Comparison of ENCODE assay signal across 8 mouse cellular contexts in genomic region chr12:103532649-103533395, GRCm38 (mm10). TPM values are rescaled to one million over a fixed set of nuclear protein-coding genes. Genes with fewer than 3 reads are reported as not detected.
A peak's percentile ranks its signal among the peaks of the same experiment; 100 is the strongest.
DNase-seq lines count a peak whose midpoint lies in the region; ATAC-seq and TF ChIP-seq lines count a peak whose summit lies in the region.

No protein-coding gene starts in this region.

- H3K9ac ChIP-seq in limb, embryonic 13.5 days = peak overlapping the region; percentile 75
- H3K9ac ChIP-seq in midbrain, embryonic 16.5 days (ENCODE audit: low read depth, low read length) = peak overlapping the region; percentile 82

- H3K4me2 ChIP-seq in limb, embryonic 13.5 days (replicated peaks) = peak overlapping the region; percentile 98
- H3K4me2 ChIP-seq in midbrain, embryonic 16.5 days (ENCODE audit: low read length) = peak overlapping the region; percentile 75

- no peak for TF ChIP-seq CTCF in kidney, adult 2 months (conservative IDR thresholded peaks at IDR 0.05; ENCODE audit: insufficient read depth, insufficient read length, low read depth, low read length)

- ATAC-seq in limb, embryonic 13.5 days (ENCODE audit: low FRiP score, low read depth) = peak; percentile 54
- peak; percentile 78 for ATAC-seq in midbrain, embryonic 16.5 days

- no peaks in the 10 kb centered on the region for H3K27me3 ChIP-seq in kidney, adult 2 months (replicated peaks; ENCODE audit: control insufficient read depth, insufficient read depth, low read length)
- peaks cover 25% of the 10 kb centered on the region for H3K27me3 ChIP-seq in forebrain, embryonic 10.5 days (ENCODE audit: poor library complexity, severe bottlenecking)
- peaks cover 16% of the 10 kb centered on the region for H3K27me3 ChIP-seq in limb, embryonic 13.5 days
- H3K27me3 ChIP-seq in midbrain, embryonic 16.5 days (ENCODE audit: control insufficient read depth, insufficient read depth, low read depth, low read length) = no peaks in the 10 kb centered on the region

- peak; percentile 15 for DNase-seq in kidney, adult 2 months
- no peak for DNase-seq in kidney, adult 18-20 months
- peak; percentile 45 for DNase-seq in adrenal gland, postnatal 10 days
- DNase-seq in forebrain, embryonic 10.5 days (ENCODE audit: extremely low spot score, low spot score) = no peak
- DNase-seq in heart, postnatal 10 days = peak; percentile 3 to 20
- peak; percentile 19 to 61 for DNase-seq in urinary bladder, postnatal 4 days (ENCODE audit: low spot score in 2 of 2)

- no peak for TF ChIP-seq POLR2A in kidney, adult 2 months (IDR thresholded peaks at IDR 0.05; ENCODE audit: low read depth, low read length)

- intact Hi-C loops in heart, postnatal 10 days (cut with DNase I) = no loop called here

- no peaks in the 10 kb centered on the region for H3K36me3 ChIP-seq in kidney, adult 2 months (ENCODE audit: control insufficient read depth, insufficient read depth, low read length)
- no peaks in the 10 kb centered on the region for H3K36me3 ChIP-seq in forebrain, embryonic 10.5 days (replicated peaks)
- H3K36me3 ChIP-seq in limb, embryonic 13.5 days = no peaks in the 10 kb centered on the region
- no peaks in the 10 kb centered on the region for H3K36me3 ChIP-seq in midbrain, embryonic 16.5 days (ENCODE audit: control insufficient read depth, insufficient read depth, low read length)

- no peak overlapping the region for H3K27ac ChIP-seq in kidney, adult 2 months (ENCODE audit: insufficient read depth, low read depth, low read length)
- peak overlapping the region; percentile 86 for H3K27ac ChIP-seq in forebrain, embryonic 10.5 days
- H3K27ac ChIP-seq in limb, embryonic 13.5 days = no peak overlapping the region
- peak overlapping the region; percentile 62 for H3K27ac ChIP-seq in midbrain, embryonic 16.5 days (ENCODE audit: low read length)

- no peaks in the 10 kb centered on the region for H3K9me3 ChIP-seq in forebrain, embryonic 10.5 days
- H3K9me3 ChIP-seq in limb, embryonic 13.5 days = no peaks in the 10 kb centered on the region
- H3K9me3 ChIP-seq in midbrain, embryonic 16.5 days (replicated peaks; ENCODE audit: control insufficient read depth, low read length, poor library complexity, severe bottlenecking) = no peaks in the 10 kb centered on the region

- 2% methylated on average over 44 of the region's 44 CpGs for WGBS in kidney, adult 2 months
- 1% methylated on average over 44 of the region's 44 CpGs for WGBS in forebrain, embryonic 10.5 days
- under 1% methylated on average over 38 of the region's 44 CpGs for WGBS in limb, embryonic 13.5 days
- under 1% methylated on average over 30 of the region's 44 CpGs for WGBS in midbrain, embryonic 16.5 days

- peak overlapping the region; percentile 81 for H3K4me3 ChIP-seq in kidney, adult 2 months (ENCODE audit: insufficient read depth, low read depth, low read length)
- H3K4me3 ChIP-seq in forebrain, embryonic 10.5 days = peak overlapping the region; percentile 73
- peak overlapping the region; percentile 69 for H3K4me3 ChIP-seq in limb, embryonic 13.5 days
- H3K4me3 ChIP-seq in midbrain, embryonic 16.5 days (ENCODE audit: low read depth, low read length) = peak overlapping the region; percentile 81

- H3K4me1 ChIP-seq in kidney, adult 2 months (ENCODE audit: control insufficient read depth, insufficient read depth, low read length) = no peaks in the 10 kb centered on the region
- peaks cover 18% of the 10 kb centered on the region for H3K4me1 ChIP-seq in forebrain, embryonic 10.5 days
- H3K4me1 ChIP-seq in limb, embryonic 13.5 days = peaks cover 8% of the 10 kb centered on the region; the same call in 1 of the 2 replicates
- H3K4me1 ChIP-seq in midbrain, embryonic 16.5 days (ENCODE audit: control insufficient read depth, insufficient read depth, low read length) = peaks cover 4% of the 10 kb centered on the region; the same call in 1 of the 2 replicates

RNA-seq across cellular contexts. Expression of gene Ppp4r4, which starts 0.7 kb away (rescaled TPM):
- 0.99 and 1.0 TPM in 2 replicates for polyA plus RNA-seq in kidney, adult 2 months (2012; rRNA removed)
- total RNA-seq in adrenal gland, postnatal 10 days (2021) = 1 to 10 TPM; 2.3 to 3.2 TPM
- 2.8 and 3.3 TPM in 2 replicates for polyA plus RNA-seq in forebrain, embryonic 10.5 days (2016; fragmentation: Nextera tagmentation; extraction: Ambion mirVana)
- total RNA-seq in heart, postnatal 10 days (2021) = under 1 TPM; 0.47 to 0.48 TPM
- 0.89 and 1.1 TPM in 2 replicates for polyA plus RNA-seq in limb, embryonic 13.5 days (2015; fragmentation: Nextera tagmentation; extraction: Ambion mirVana)
- 2.8 and 3.6 TPM in 2 replicates for polyA plus RNA-seq in midbrain, embryonic 16.5 days (2015; fragmentation: Nextera tagmentation; extraction: Ambion mirVana)

Comparison
In these comparisons a context has a peak if more than half of its experiments do, and no peak if none do; other contexts are left out.
1. DNase-seq: peak in kidney, adult 2 months (single experiment), adrenal gland, postnatal 10 days (single experiment), heart, postnatal 10 days (2 of 2) and urinary bladder, postnatal 4 days (2 of 2); none in kidney, adult 18-20 months (single experiment) and forebrain, embryonic 10.5 days (single experiment).
2. H3K27ac ChIP-seq: peak in forebrain, embryonic 10.5 days (single experiment) and midbrain, embryonic 16.5 days (single experiment); none in kidney, adult 2 months (single experiment) and limb, embryonic 13.5 days (single experiment).
3. Peak in every context shown above with its lines, with median percentiles within 50 percentile points of each other: H3K4me3 ChIP-seq.